Mouse (Mus musculus): ENCODE results near the gene Tanc1.

DNA sequence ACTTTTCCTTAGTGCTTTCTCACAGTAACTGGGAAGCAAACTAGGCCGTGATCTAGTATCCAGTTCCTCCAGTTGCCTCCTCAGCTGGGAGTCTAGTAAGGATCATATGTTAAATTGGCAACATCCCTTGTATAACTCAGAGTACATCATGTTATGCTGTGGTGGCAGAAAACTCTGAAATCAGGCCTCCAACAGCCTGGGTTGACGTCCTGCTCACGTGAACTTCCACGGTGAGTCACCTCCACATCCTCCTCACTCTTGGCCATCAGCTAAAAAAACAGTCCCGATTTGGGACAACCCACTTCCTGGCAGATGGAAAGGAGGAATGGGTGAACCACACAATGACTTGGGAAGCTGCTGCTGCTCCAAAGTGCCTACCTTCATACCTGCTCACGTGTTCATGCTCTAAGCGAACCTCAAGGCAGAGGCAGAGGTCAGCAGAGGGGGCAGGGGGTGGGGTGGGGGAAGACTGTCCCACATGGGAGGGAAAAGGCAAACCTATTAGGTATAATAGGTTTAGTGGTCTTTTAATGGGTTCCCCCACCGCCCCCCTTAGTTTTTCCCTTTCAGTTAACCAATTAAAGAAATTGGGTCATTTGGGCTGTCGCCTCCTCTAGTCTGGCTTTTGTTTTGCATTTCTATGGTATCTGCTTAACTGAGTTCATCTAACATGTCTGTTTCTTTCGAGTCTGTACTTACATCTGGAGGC lies 24.3 kb upstream of the Tanc1 start:
- TF ChIP-seq GATA1 (IDR thresholded peaks at IDR 0.05; ENCODE audit: low read length): no peak
- TF ChIP-seq TAL1 (IDR thresholded peaks at IDR 0.05; ENCODE audit: low read length): no peak
